Mouse (Mus musculus): ENCODE data around the gene Fam174b. TPM values are rescaled to one million over a fixed set of nuclear protein-coding genes. Genes with fewer than 3 reads are reported as not detected.

The Fam174b gene
- polyA plus RNA-seq, 1 experiment from 2014 or later, result 45.5 TPM

DNA sequence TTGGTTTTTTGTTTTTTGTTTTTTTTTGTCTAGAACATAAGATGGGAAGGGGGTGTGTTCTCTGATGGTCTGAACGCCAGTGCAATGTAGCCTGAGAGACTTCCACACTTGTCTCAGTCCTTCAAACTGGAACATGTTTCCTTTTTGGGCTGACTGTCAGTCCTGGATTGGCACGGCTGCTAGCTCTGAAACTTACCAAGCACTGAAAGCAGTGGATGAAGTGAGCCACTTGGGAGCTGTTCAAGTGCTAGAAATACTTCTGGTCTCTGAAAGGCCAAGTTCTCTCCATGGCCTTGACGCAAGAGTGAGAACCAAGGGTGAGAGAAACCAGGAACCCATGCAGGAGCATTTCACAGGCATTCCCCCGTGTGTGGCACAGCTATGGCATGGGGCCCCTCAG, 29.1 kb downstream of the Fam174b start:
- WGBS, result 41% methylated on average over 4 of the region's 4 CpGs
- no peak overlapping the region for H3K4me2 ChIP-seq (ENCODE audit: low read length)
- no peaks in the 10 kb centered on the region for H3K9me3 ChIP-seq (ENCODE audit: control insufficient read depth, low read length)
- peaks cover 12 to 20% of the 10 kb centered on the region in 2 experiments for H3K4me1 ChIP-seq (ENCODE audit: control insufficient read depth in 2 of 2, insufficient read depth in 2 of 2, low read length in 2 of 2)
- H3K36me3 ChIP-seq (ENCODE audit: control insufficient read depth, insufficient read depth, low read length), result 0 out of 2 replicates have a peak, but pooled peaks cover 3% of the 10 kb centered on the region
- 0 out of 4 replicates have a peak overlapping the region, but pooled peaks of 1 of the 2 experiments have one; percentile 12 for H3K27ac ChIP-seq (replicated peaks in 1 of 2; ENCODE audit: control insufficient read depth in 1 of 2, insufficient read depth in 1 of 2, low read depth in 2 of 2, low read length in 2 of 2)
- H3K9ac ChIP-seq (ENCODE audit: low read length), result no peak overlapping the region
- H3K4me3 ChIP-seq (ENCODE audit: control insufficient read depth in 1 of 2, insufficient read depth in 1 of 2, low read depth in 1 of 2, low read length in 2 of 2), result no peak overlapping the region
- ATAC-seq (ENCODE audit: insufficient number of reproducible peaks, insufficient read depth, low FRiP score, low read depth), result no peak
- no peaks in the 10 kb centered on the region for H3K27me3 ChIP-seq (ENCODE audit: control insufficient read depth, insufficient read depth, low read length)

DNA sequence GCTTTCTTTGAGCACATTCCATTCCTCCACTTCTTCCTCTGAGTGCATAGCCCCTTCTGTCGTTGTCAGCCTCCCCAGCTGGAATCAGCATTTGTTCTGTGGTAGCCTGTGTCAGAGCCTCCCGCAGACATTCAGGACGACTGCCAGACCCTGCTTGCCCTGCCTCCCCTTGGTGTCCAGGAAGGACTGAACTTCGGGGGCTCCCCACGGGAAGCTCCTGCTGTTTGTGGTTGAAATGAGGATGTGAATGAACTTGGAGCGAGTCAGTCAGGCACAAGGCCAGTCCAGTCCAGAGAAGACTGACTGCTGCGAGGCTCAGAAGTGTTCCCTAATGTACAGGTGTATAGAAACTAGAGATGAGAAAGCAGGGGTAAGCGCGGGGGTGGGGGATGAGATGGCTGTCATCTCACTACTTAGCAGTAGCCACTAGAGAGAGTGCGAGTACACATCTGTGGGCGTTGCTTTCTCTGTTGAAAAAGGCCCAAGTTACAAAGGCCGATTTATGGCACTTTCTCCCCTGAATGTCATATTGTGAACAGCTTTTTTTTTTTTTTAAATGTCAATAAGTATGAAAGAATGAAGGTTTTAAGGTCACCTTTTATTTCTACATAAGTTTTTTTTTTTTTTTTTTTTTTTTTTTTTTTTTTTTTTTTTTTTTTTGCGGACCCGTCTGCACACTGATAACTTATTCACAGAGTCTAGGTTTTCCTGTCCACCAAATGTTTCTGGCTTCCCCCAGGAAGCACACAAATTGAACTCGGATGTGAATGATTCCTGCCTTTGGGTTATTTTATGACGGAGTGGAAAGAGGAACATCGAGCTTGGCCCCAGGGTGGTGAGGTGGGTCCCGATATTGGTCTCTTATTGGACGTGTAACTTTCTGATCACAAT, 31.5 kb downstream of the Fam174b start:
- Histone ChIP-seq H3K9ac (ENCODE audit: low read length) (no peak overlapping the region), H3K4me2 (ENCODE audit: low read length) (peak overlapping the region; percentile 31), H3K27me3 (ENCODE audit: control insufficient read depth, insufficient read depth, low read length) (no peaks in the 10 kb centered on the region), H3K36me3 (ENCODE audit: control insufficient read depth, insufficient read depth, low read length) (peaks cover 11% of the 10 kb centered on the region; the same call in 1 of the 2 replicates), H3K4me3 (ENCODE audit: control insufficient read depth in 1 of 2, insufficient read depth in 1 of 2, low read depth in 1 of 2, low read length in 2 of 2) (0 out of 4 replicates have a peak overlapping the region, but pooled peaks have one; percentile 2 to 3), H3K9me3 (ENCODE audit: control insufficient read depth, low read length) (no peaks in the 10 kb centered on the region), H3K4me1 (ENCODE audit: control insufficient read depth in 2 of 2, insufficient read depth in 2 of 2, low read length in 2 of 2) (peaks cover 12 to 25% of the 10 kb centered on the region in 2 experiments), H3K27ac (replicated peaks in 1 of 2; ENCODE audit: control insufficient read depth in 1 of 2, insufficient read depth in 1 of 2, low read depth in 2 of 2, low read length in 2 of 2) (no peak overlapping the region)
- 32% methylated on average over 19 of the region's 19 CpGs for WGBS
- no peak for ATAC-seq (ENCODE audit: insufficient number of reproducible peaks, insufficient read depth, low FRiP score, low read depth)

DNA sequence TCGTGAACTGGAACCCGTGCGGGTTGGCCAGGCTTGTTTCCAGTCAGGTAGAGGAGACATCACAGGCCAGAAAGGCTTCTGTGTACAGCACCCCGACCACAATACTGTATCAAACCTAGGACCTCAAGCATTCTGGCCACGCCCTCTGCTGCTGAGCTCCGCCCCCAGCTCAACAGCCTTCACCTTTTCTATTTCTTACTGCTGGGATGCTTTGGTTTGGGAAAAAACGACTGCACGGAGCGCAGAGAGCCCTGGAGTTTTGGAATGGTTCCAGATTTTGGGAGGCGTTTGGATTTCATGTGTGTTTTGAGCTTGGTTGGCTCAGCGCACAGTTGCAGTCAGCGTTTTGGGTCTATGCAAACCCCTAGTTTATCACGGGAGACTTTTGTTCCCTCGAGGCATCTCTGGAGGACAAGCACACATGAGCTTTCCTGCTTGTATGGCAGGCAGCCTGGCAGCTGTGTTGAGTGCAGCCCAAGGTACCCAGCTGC, 32.2 kb downstream of the Fam174b start:
- Histone ChIP-seq H3K27ac (replicated peaks in 1 of 2; ENCODE audit: control insufficient read depth in 1 of 2, insufficient read depth in 1 of 2, low read depth in 2 of 2, low read length in 2 of 2) (no peak overlapping the region), H3K4me3 (ENCODE audit: control insufficient read depth in 1 of 2, insufficient read depth in 1 of 2, low read depth in 1 of 2, low read length in 2 of 2) (no peak overlapping the region), H3K27me3 (ENCODE audit: control insufficient read depth, insufficient read depth, low read length) (no peaks in the 10 kb centered on the region), H3K4me2 (ENCODE audit: low read length) (no peak overlapping the region), H3K9ac (ENCODE audit: low read length) (no peak overlapping the region), H3K36me3 (ENCODE audit: control insufficient read depth, insufficient read depth, low read length) (peaks cover 12% of the 10 kb centered on the region; the same call in 1 of the 2 replicates), H3K9me3 (ENCODE audit: control insufficient read depth, low read length) (no peaks in the 10 kb centered on the region), H3K4me1 (ENCODE audit: control insufficient read depth in 2 of 2, insufficient read depth in 2 of 2, low read length in 2 of 2) (peaks cover 12 to 25% of the 10 kb centered on the region in 2 experiments)
- ATAC-seq (ENCODE audit: insufficient number of reproducible peaks, insufficient read depth, low FRiP score, low read depth), result no peak
- WGBS, result 62% methylated on average over 14 of the region's 14 CpGs

DNA sequence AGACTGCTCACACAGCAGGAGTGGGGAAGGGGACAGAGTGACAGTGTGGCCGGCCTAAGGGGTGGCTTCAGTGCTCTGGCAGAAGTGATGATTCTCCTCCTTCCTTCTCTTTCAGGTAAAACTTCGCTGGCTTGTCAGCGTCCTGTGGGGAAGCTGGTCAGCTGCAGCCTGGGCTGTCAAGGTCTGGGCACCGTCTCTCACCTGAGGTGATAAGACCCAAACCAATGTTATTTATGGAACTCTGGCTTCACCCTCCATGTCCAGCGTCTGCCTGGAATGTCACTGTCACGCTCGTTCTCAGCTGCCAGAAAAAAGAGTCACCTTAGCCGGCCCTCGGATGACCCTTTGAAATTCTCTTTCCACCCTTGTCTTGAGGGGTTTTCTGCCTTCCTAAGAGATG, 34.7 kb downstream of the Fam174b start:
- ATAC-seq (ENCODE audit: insufficient number of reproducible peaks, insufficient read depth, low FRiP score, low read depth), result no peak
- Histone ChIP-seq H3K9me3 (ENCODE audit: control insufficient read depth, low read length) (no peaks in the 10 kb centered on the region), H3K36me3 (ENCODE audit: control insufficient read depth, insufficient read depth, low read length) (peaks cover 11% of the 10 kb centered on the region; the same call in 1 of the 2 replicates), H3K27ac (replicated peaks in 1 of 2; ENCODE audit: control insufficient read depth in 1 of 2, insufficient read depth in 1 of 2, low read depth in 2 of 2, low read length in 2 of 2) (no peak overlapping the region), H3K27me3 (ENCODE audit: control insufficient read depth, insufficient read depth, low read length) (no peaks in the 10 kb centered on the region), H3K4me1 (ENCODE audit: control insufficient read depth in 2 of 2, insufficient read depth in 2 of 2, low read length in 2 of 2) (peaks cover 12 to 25% of the 10 kb centered on the region in 2 experiments), H3K4me2 (ENCODE audit: low read length) (no peak overlapping the region), H3K9ac (ENCODE audit: low read length) (no peak overlapping the region), H3K4me3 (ENCODE audit: control insufficient read depth in 1 of 2, insufficient read depth in 1 of 2, low read depth in 1 of 2, low read length in 2 of 2) (no peak overlapping the region)
- 29% methylated on average over 9 of the region's 9 CpGs for WGBS

DNA sequence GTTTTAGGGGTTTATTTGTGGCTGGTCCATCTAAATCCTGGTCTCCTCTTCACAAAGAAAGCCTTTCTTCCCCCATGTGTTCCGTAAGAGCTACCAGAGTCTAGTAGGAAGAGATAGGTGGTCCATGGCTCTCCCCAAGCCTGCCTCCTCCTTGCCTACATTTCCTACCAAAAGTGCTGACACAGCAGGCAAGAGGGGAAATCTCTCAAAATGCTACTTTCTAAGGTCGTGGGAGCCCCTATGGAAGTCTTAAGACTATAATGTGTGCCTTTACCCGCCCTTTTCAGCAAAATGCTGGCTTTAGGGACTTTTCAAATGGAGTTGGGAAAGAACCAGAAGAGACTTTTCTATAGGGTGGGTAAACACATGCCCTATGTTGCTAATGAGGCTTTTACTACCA, 37.7 kb downstream of the Fam174b start:
- H3K27me3 ChIP-seq (ENCODE audit: control insufficient read depth, insufficient read depth, low read length), result no peaks in the 10 kb centered on the region
- no peak overlapping the region for H3K9ac ChIP-seq (ENCODE audit: low read length)
- ATAC-seq (ENCODE audit: insufficient number of reproducible peaks, insufficient read depth, low FRiP score, low read depth), result no peak
- H3K4me3 ChIP-seq (ENCODE audit: control insufficient read depth in 1 of 2, insufficient read depth in 1 of 2, low read depth in 1 of 2, low read length in 2 of 2), result no peak overlapping the region
- 66% methylated on average over 3 of the region's 3 CpGs for WGBS
- no peak overlapping the region for H3K4me2 ChIP-seq (ENCODE audit: low read length)
- H3K36me3 ChIP-seq (ENCODE audit: control insufficient read depth, insufficient read depth, low read length), result peaks cover 11% of the 10 kb centered on the region; the same call in 1 of the 2 replicates
- peaks cover 6 to 11% of the 10 kb centered on the region in 2 experiments for H3K4me1 ChIP-seq (ENCODE audit: control insufficient read depth in 2 of 2, insufficient read depth in 2 of 2, low read length in 2 of 2)
- no peak overlapping the region for H3K27ac ChIP-seq (replicated peaks in 1 of 2; ENCODE audit: control insufficient read depth in 1 of 2, insufficient read depth in 1 of 2, low read depth in 2 of 2, low read length in 2 of 2)
- no peaks in the 10 kb centered on the region for H3K9me3 ChIP-seq (ENCODE audit: control insufficient read depth, low read length)

DNA sequence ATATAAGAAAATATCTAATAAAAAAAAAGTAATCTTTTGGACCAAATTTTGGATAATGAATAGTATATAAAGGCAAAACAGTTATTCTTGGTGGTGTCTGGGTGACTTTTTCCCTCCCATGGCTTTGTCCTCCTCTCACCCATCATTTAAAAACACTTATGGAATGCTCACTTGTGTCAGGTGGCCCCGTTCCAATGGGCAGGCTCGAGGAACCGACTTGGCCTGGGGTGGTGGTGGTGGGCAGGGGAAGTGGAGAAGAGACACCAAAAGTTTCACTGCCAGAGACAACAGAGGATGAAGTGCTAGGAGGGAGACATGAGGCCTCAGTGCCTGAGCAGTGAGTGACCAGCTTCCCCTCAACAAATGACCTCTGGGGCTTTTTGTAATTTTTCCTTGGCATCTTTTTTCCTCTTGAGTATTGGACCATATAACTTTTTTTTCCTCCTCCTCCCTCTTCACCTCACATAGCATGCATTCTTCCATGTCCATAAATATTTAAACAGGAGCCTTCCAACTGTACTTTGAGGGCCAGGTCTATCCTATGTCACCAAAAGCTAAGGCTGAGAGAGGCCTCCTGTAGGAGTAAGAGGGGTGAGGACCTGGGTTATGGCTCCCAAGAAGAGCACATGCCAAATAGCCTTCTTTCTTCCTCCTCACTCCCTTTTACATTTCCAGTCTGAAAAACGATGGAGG, 44.8 kb downstream of the Fam174b start:
- no peak overlapping the region for H3K4me3 ChIP-seq (ENCODE audit: control insufficient read depth in 1 of 2, insufficient read depth in 1 of 2, low read depth in 1 of 2, low read length in 2 of 2)
- peaks cover 3 to 6% of the 10 kb centered on the region in 2 experiments; a peak in 2 of 4 replicates for H3K4me1 ChIP-seq (ENCODE audit: control insufficient read depth in 2 of 2, insufficient read depth in 2 of 2, low read length in 2 of 2)
- H3K27me3 ChIP-seq (ENCODE audit: control insufficient read depth, insufficient read depth, low read length), result no peaks in the 10 kb centered on the region
- no peak overlapping the region for H3K4me2 ChIP-seq (ENCODE audit: low read length)
- no peak for ATAC-seq (ENCODE audit: insufficient number of reproducible peaks, insufficient read depth, low FRiP score, low read depth)
- H3K9me3 ChIP-seq (ENCODE audit: control insufficient read depth, low read length), result no peaks in the 10 kb centered on the region
- no peaks in the 10 kb centered on the region for H3K36me3 ChIP-seq (ENCODE audit: control insufficient read depth, insufficient read depth, low read length)
- H3K9ac ChIP-seq (ENCODE audit: low read length), result no peak overlapping the region
- H3K27ac ChIP-seq (replicated peaks in 1 of 2; ENCODE audit: control insufficient read depth in 1 of 2, insufficient read depth in 1 of 2, low read depth in 2 of 2, low read length in 2 of 2), result no peak overlapping the region
- 77% methylated on average over 4 of the region's 4 CpGs for WGBS

DNA sequence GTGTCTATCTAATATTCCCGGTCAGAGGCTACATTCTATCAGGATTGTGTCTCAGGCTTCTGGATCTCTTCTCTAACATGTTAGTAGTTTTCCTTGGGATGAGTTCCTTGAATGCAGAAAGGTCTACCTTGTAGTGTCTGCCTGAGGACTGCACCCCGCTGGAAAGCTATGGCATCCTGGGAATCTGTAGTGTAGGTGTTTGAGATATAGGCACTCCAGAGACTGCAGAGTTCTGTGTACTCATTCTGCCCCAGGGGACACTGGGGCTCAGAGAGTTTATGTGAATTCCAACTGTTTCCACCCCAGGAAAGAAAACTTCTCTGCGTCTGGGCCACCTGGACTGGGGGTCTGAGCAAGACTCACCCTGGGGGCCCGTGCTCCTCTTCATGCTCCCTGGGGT, 45.7 kb downstream of the Fam174b start:
- H3K4me3 ChIP-seq (ENCODE audit: control insufficient read depth in 1 of 2, insufficient read depth in 1 of 2, low read depth in 1 of 2, low read length in 2 of 2), result no peak overlapping the region
- H3K9me3 ChIP-seq (ENCODE audit: control insufficient read depth, low read length), result no peaks in the 10 kb centered on the region
- no peaks in the 10 kb centered on the region for H3K27me3 ChIP-seq (ENCODE audit: control insufficient read depth, insufficient read depth, low read length)
- WGBS, result 55% methylated on average over 4 of the region's 4 CpGs
- H3K36me3 ChIP-seq (ENCODE audit: control insufficient read depth, insufficient read depth, low read length), result no peaks in the 10 kb centered on the region
- no peak overlapping the region for H3K9ac ChIP-seq (ENCODE audit: low read length)
- H3K4me2 ChIP-seq (ENCODE audit: low read length), result no peak overlapping the region
- no peak for ATAC-seq (ENCODE audit: insufficient number of reproducible peaks, insufficient read depth, low FRiP score, low read depth)
- H3K27ac ChIP-seq (replicated peaks in 1 of 2; ENCODE audit: control insufficient read depth in 1 of 2, insufficient read depth in 1 of 2, low read depth in 2 of 2, low read length in 2 of 2), result no peak overlapping the region
- peaks cover 3 to 6% of the 10 kb centered on the region in 2 experiments; a peak in 2 of 4 replicates for H3K4me1 ChIP-seq (ENCODE audit: control insufficient read depth in 2 of 2, insufficient read depth in 2 of 2, low read length in 2 of 2)
